Comparison of ENCODE assay signal across 8 mouse cellular contexts in the genomic region with DNA sequence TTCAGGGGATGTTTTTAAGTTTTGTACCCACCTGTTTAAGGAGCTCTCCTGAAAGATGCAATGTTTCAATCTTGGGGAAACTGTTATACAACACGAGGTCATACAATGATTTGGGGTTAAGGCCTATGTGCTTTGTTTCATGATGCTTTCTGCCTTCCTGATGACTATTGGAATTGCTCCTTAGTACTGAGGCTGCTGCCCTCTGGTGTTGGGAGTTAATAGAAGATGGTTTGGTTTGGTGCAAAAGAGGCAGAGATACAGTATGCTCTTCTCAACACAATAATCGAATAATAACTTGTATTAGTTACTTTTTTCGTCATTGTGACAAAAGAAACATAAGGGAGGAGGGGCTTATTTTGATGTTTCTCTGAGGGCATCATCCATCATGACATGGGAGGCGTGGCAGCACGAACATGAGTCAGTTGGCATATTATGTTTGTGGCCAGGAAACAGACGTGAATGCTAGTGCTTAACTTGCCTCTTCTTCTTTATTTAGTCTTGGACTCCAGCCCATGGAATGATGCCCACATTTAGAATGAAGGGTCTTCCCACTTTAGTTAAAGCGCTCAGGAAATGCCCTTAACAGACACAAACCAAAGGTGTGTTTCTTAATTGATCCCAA. TPM values are rescaled to one million over a fixed set of nuclear protein-coding genes. Genes with fewer than 3 reads are reported as not detected.
DNase-seq lines count a peak whose midpoint lies in the region; ATAC-seq and TF ChIP-seq lines count a peak whose summit lies in the region.

No protein-coding gene starts in this region.

- no peaks in the 10 kb centered on the region for H3K9me3 ChIP-seq in heart, embryonic 12.5 days (replicated peaks)
- H3K9me3 ChIP-seq in megakaryocyte, embryonic 14.5 days: no peaks in the 10 kb centered on the region

- H3K4me2 ChIP-seq in heart, embryonic 12.5 days: no peak overlapping the region

- CTCF ChIA-PET in Patski (lab: Charles Lee): interaction anchor here (0.6 to 1.3 kb wide), 5 partner anchors 12 to 111 kb away, joined by 3 to 5 read pairs (median 4); no protein-coding TSS in a partner anchor

- DNase-seq in heart, adult 18-20 months: peak; percentile 29 to 75
- DNase-seq in 3T3-L1 (ENCODE audit: low read depth, low spot score) (peak; percentile 66), Patski (ENCODE audit: low read depth, low spot score) (no peak)
- peak; percentile 70 for DNase-seq in kidney, postnatal 10 days
- no peak for DNase-seq in ovary, postnatal 36 days (ENCODE audit: low spot score)

- POLR2A ChIA-PET in Patski (lab: Charles Lee): no interaction called here

- no peak overlapping the region for H3K9ac ChIP-seq in heart, embryonic 12.5 days

- H3K27me3 ChIP-seq in heart, embryonic 12.5 days (replicated peaks): no peaks in the 10 kb centered on the region
- peaks cover 63% of the 10 kb centered on the region for H3K27me3 ChIP-seq in Patski
- no peaks in the 10 kb centered on the region for H3K27me3 ChIP-seq in megakaryocyte, embryonic 14.5 days (replicated peaks)

- H3K4me3 ChIP-seq in heart, embryonic 12.5 days: no peak overlapping the region
- H3K4me3 ChIP-seq in megakaryocyte, embryonic 14.5 days (replicated peaks): peak overlapping the region; percentile 68

- H3K4me1 ChIP-seq in heart, embryonic 12.5 days (replicated peaks): no peaks in the 10 kb centered on the region
- H3K4me1 ChIP-seq in megakaryocyte, embryonic 14.5 days: peaks cover 52% of the 10 kb centered on the region

- WGBS in heart, embryonic 12.5 days: 64% methylated on average over 7 of the region's 7 CpGs

- H3K27ac ChIP-seq in heart, embryonic 12.5 days (ENCODE audit: poor library complexity, severe bottlenecking): no peak overlapping the region

- no peak for ATAC-seq in heart, embryonic 12.5 days (ENCODE audit: insufficient number of reproducible peaks, low FRiP score)
- ATAC-seq in Patski: no peak
- ATAC-seq in common myeloid progenitor, adult 5-6 weeks (replicated peaks; ENCODE audit: low read depth, poor library complexity, severe bottlenecking): peak; percentile 89

- in situ Hi-C loops in Patski (cut with MboI; ENCODE audit: low pct_unique_long_range_greater_than_20kb): no loop called here

- peak; percentile 68 for TF ChIP-seq CTCF in Patski (IDR thresholded peaks at IDR 0.05)

- H3K36me3 ChIP-seq in heart, embryonic 12.5 days: no peaks in the 10 kb centered on the region
- H3K36me3 ChIP-seq in megakaryocyte, embryonic 14.5 days (replicated peaks; ENCODE audit: low read length): peaks cover 20% of the 10 kb centered on the region

RNA-seq across cellular contexts. Expression of gene Pgm2l1, which starts 7.2 kb away (rescaled TPM):
- total RNA-seq in heart, adult 18-20 months (2021): 1 to 10 TPM; 6.3 to 7.0 TPM
- polyA plus RNA-seq in heart, embryonic 12.5 days (2016; fragmentation: Nextera tagmentation; extraction: Ambion mirVana): 1.9 and 3.2 TPM in 2 replicates
- polyA plus RNA-seq in Patski (2021): 0.76 TPM
- 14.5 and 20.1 TPM in 2 replicates for total RNA-seq in common myeloid progenitor, adult 5-6 weeks (2017)
- polyA plus RNA-seq in megakaryocyte, embryonic 14.5 days (2012; ENCODE audit: insufficient read depth, low replicate concordance): 8.0 and 21.0 TPM in 2 replicates

RNA-seq across cellular contexts. Expression of gene P4ha3, which starts 50.9 kb away (rescaled TPM):
- total RNA-seq in heart, adult 18-20 months (2021): under 1 TPM; 0.31 to 0.55 TPM
- 13.8 and 15.4 TPM in 2 replicates for polyA plus RNA-seq in heart, embryonic 12.5 days (2016; fragmentation: Nextera tagmentation; extraction: Ambion mirVana)
- polyA plus RNA-seq in Patski (2021): 0.09 TPM
- total RNA-seq in common myeloid progenitor, adult 5-6 weeks (2017): not detected in 2 replicates
- polyA plus RNA-seq in megakaryocyte, embryonic 14.5 days (2012; ENCODE audit: insufficient read depth, low replicate concordance): 0.22 TPM in 1 of 2 replicates, not detected in the other

RNA-seq across cellular contexts. Expression of gene Kcne3, which starts 58.1 kb away (rescaled TPM):
- total RNA-seq in heart, adult 18-20 months (2021): under 1 TPM; 0.59 to 0.99 TPM
- polyA plus RNA-seq in heart, embryonic 12.5 days (2016; fragmentation: Nextera tagmentation; extraction: Ambion mirVana): 8.0 and 10.0 TPM in 2 replicates
- polyA plus RNA-seq in Patski (2021): not detected
- 0.73 and 3.7 TPM in 2 replicates for total RNA-seq in common myeloid progenitor, adult 5-6 weeks (2017)
- polyA plus RNA-seq in megakaryocyte, embryonic 14.5 days (2012; ENCODE audit: insufficient read depth, low replicate concordance): not detected in 2 replicates

Comparison
In these comparisons a context has a peak if more than half of its experiments do, and no peak if none do; other contexts are left out.
1. DNase-seq: peak in heart, adult 18-20 months (2 of 2), 3T3-L1 (single experiment) and kidney, postnatal 10 days (single experiment); none in Patski (single experiment) and ovary, postnatal 36 days (single experiment).
2. RNA of gene P4ha3, which starts 50.9 kb away (polyA plus RNA-seq): 13.8 to 15.4 TPM in heart, embryonic 12.5 days; 0.22 TPM in megakaryocyte, embryonic 14.5 days and 0.09 TPM in Patski (single experiment); every median in the first group is over 10 times any median in the second.